In genomic region chr8:107546154-107546553, GRCm38 (mm10) we compare ENCODE assay signal across 9 mouse cellular contexts. TPM values are rescaled to one million over a fixed set of nuclear protein-coding genes. Genes with fewer than 3 reads are reported as not detected.
DNase-seq lines count a peak whose midpoint lies in the region; ATAC-seq lines count a peak whose summit lies in the region.
"Had no signal": no experiment of that assay in that cellular context is flagged by ENCODE, and none has a peak within 500 bp of the region (broad histone marks: within the 10 kb centered on the region; RNA-seq: fewer than 3 reads in every experiment).

No protein-coding gene starts in this region.

- H3K27me3 ChIP-seq in heart, embryonic 16.5 days (ENCODE audit: control insufficient read depth, insufficient read depth, low read length) = no peaks in the 10 kb centered on the region
- H3K27me3 ChIP-seq in embryonic facial prominence, embryonic 15.5 days = no peaks in the 10 kb centered on the region
- no peaks in the 10 kb centered on the region for H3K27me3 ChIP-seq in midbrain, embryonic 10.5 days (ENCODE audit: low read depth, poor library complexity, severe bottlenecking)

- H3K27ac ChIP-seq in heart, embryonic 16.5 days (ENCODE audit: low read length) = no peak overlapping the region
- peak overlapping the region; percentile 85 for H3K27ac ChIP-seq in embryonic facial prominence, embryonic 15.5 days (replicated peaks)
- H3K27ac ChIP-seq in midbrain, embryonic 10.5 days (replicated peaks) = no peak overlapping the region
- H3K27ac ChIP-seq: kidney, postnatal 0 days had no signal

- no peak for ATAC-seq in heart, embryonic 16.5 days (replicated peaks; ENCODE audit: extremely low read depth, insufficient read depth, low FRiP score)
- no peak for ATAC-seq in embryonic facial prominence, embryonic 15.5 days (ENCODE audit: insufficient number of reproducible peaks, low FRiP score, low TSS enrichment, low read depth)

- no peak for DNase-seq in heart, adult 8-10 months (ENCODE audit: low spot score)
- DNase-seq in brain, adult 2 months (ENCODE audit: low read depth, low spot score) = peak; percentile 84
- peak; percentile 50 to 77 for DNase-seq in left cerebral cortex, postnatal 25 days (ENCODE audit: low spot score in 2 of 2)
- DNase-seq in midbrain, embryonic 10.5 days (ENCODE audit: low spot score) = no peak
- no peak for DNase-seq in gastrocnemius, postnatal 10 days
- DNase-seq in cerebellum, postnatal 36 days = no peak

- H3K36me3 ChIP-seq in heart, embryonic 16.5 days (ENCODE audit: control insufficient read depth, insufficient read depth) = no peaks in the 10 kb centered on the region; the same call in 1 of the 2 replicates
- H3K36me3 ChIP-seq in embryonic facial prominence, embryonic 15.5 days = peaks cover 9% of the 10 kb centered on the region; the same call in 1 of the 2 replicates
- peaks cover 71% of the 10 kb centered on the region for H3K36me3 ChIP-seq in midbrain, embryonic 10.5 days

- no peak overlapping the region for H3K4me3 ChIP-seq in heart, embryonic 16.5 days (ENCODE audit: low read length)
- H3K4me3 ChIP-seq in embryonic facial prominence, embryonic 15.5 days (replicated peaks) = peak overlapping the region; percentile 31
- H3K4me3 ChIP-seq in midbrain, embryonic 10.5 days = no peak overlapping the region

- 57% methylated on average over 4 of the region's 4 CpGs for WGBS in heart, embryonic 16.5 days
- 65% methylated on average over 4 of the region's 4 CpGs for WGBS in embryonic facial prominence, embryonic 15.5 days
- WGBS in midbrain, embryonic 10.5 days = 95% methylated on average over 4 of the region's 4 CpGs

- H3K4me1 ChIP-seq in heart, embryonic 16.5 days (ENCODE audit: control insufficient read depth, insufficient read depth, low read length) = peaks cover 15% of the 10 kb centered on the region
- peaks cover 43% of the 10 kb centered on the region for H3K4me1 ChIP-seq in embryonic facial prominence, embryonic 15.5 days
- peaks cover 14% of the 10 kb centered on the region for H3K4me1 ChIP-seq in midbrain, embryonic 10.5 days

- intact Hi-C loops in left cerebral cortex, postnatal 25 days (cut with DNase I) = no loop called here

- H3K9me3 ChIP-seq in heart, embryonic 16.5 days (replicated peaks; ENCODE audit: control insufficient read depth, low read length) = no peaks in the 10 kb centered on the region
- H3K9me3 ChIP-seq in embryonic facial prominence, embryonic 15.5 days (replicated peaks) = no peaks in the 10 kb centered on the region
- H3K9me3 ChIP-seq in midbrain, embryonic 10.5 days (replicated peaks) = no peaks in the 10 kb centered on the region

- H3K9ac ChIP-seq in heart, embryonic 16.5 days (ENCODE audit: low read length) = no peak overlapping the region
- no peak overlapping the region for H3K9ac ChIP-seq in embryonic facial prominence, embryonic 15.5 days

- H3K4me2 ChIP-seq in heart, embryonic 16.5 days (ENCODE audit: low read depth, low read length) = peak overlapping the region; percentile 11; the same call in 1 of the 2 replicates
- peak overlapping the region; percentile 32 for H3K4me2 ChIP-seq in embryonic facial prominence, embryonic 15.5 days (replicated peaks)

RNA-seq across cellular contexts. Expression of gene Psmd7, which starts 42.1 kb away (rescaled TPM):
- polyA plus RNA-seq in heart, embryonic 16.5 days (2015; fragmentation: Nextera tagmentation; extraction: Ambion mirVana) = 173 and 203 TPM in 2 replicates
- 100 to 1,000 TPM; 103 to 113 (median 104) TPM for total RNA-seq in heart, adult 8-10 months (2022)
- polyA plus RNA-seq in embryonic facial prominence, embryonic 15.5 days (2015; fragmentation: Nextera tagmentation; extraction: Ambion mirVana) = 266 and 276 TPM in 2 replicates
- total RNA-seq in left cerebral cortex, postnatal 25 days (2021) = 100 to 1,000 TPM; 107 TPM
- polyA plus RNA-seq in midbrain, embryonic 10.5 days (2016; fragmentation: Nextera tagmentation; extraction: Ambion mirVana) = 327 and 337 TPM in 2 replicates
- total RNA-seq in gastrocnemius, postnatal 10 days (2021) = 100 to 1,000 TPM; 125 to 128 TPM

Comparison
In these comparisons a context has a peak if more than half of its experiments do, and no peak if none do; other contexts are left out.
1. DNase-seq: peak in brain, adult 2 months (single experiment) and left cerebral cortex, postnatal 25 days (2 of 2); none in heart, adult 8-10 months (single experiment), midbrain, embryonic 10.5 days (single experiment), gastrocnemius, postnatal 10 days (single experiment) and cerebellum, postnatal 36 days (0 of 2).